Mouse (Mus musculus) C2C12 (cell line): ENCODE results near the gene Sympk. TPM values are rescaled to one million over a fixed set of nuclear protein-coding genes. Genes with fewer than 3 reads are reported as not detected.

Experiments
- H3K27me3 ChIP-seq: one replicate; pipeline ENCODE4 v1.6.1; 2011; ENCODE audit not compliant: control insufficient read depth, insufficient read depth, insufficient read length
- H3K36me3 ChIP-seq: one replicate; pipeline ENCODE4 v1.6.1; 2011; ENCODE audit not compliant: control insufficient read depth, insufficient read depth
- H3K4me3 ChIP-seq: one replicate; pipeline ENCODE4 v1.5.1; 2011; ENCODE audit warnings: mild to moderate bottlenecking, control low read depth; ENCODE audit not compliant: poor library complexity, insufficient read depth, severe bottlenecking
- H3K79me2 ChIP-seq: one replicate; pipeline ENCODE4 v1.6.1; 2011; ENCODE audit not compliant: control insufficient read depth, insufficient read depth
- H3K79me3 ChIP-seq: one replicate; pipeline ENCODE4 v1.6.1; 2011; ENCODE audit warnings: low read depth, control low read depth
- H3ac ChIP-seq: one replicate; pipeline ENCODE3; 2011; ENCODE audit warnings: low read depth; ENCODE audit not compliant: control insufficient read depth, insufficient read length
- CEBPB ChIP-seq: IDR thresholded peaks from one replicate; pipeline ENCODE4 v1.6.1; 2011; ENCODE audit warnings: low read depth, mild to moderate bottlenecking, control low read depth, moderate library complexity
- CTCF ChIP-seq: IDR thresholded peaks from one replicate; pipeline ENCODE4 v1.5.1; 2011; ENCODE audit not compliant: control insufficient read depth, insufficient read depth, insufficient read length
- FOSL1 ChIP-seq: IDR thresholded peaks from one replicate; pipeline ENCODE4 v1.8.0; 2011; ENCODE audit warnings: mild to moderate bottlenecking, low read length; ENCODE audit not compliant: poor library complexity, insufficient read depth, severe bottlenecking
- MAX ChIP-seq: IDR thresholded peaks from one replicate; pipeline ENCODE4 v1.6.1; 2011; ENCODE audit warnings: mild to moderate bottlenecking, control low read depth
- MYOD1 ChIP-seq: IDR thresholded peaks from one replicate; pipeline ENCODE4 v1.6.1; 2011; ENCODE audit warnings: low read depth; ENCODE audit not compliant: control insufficient read depth, insufficient read length
- MYOG ChIP-seq: IDR thresholded peaks from one replicate; pipeline ENCODE4 v1.6.1; 2011; ENCODE audit not compliant: control insufficient read depth, insufficient read length; ENCODE audit errors: extremely low read depth
- USF1 ChIP-seq: IDR thresholded peaks from one replicate; pipeline ENCODE4 v1.6.1; 2011; ENCODE audit warnings: low read depth, mild to moderate bottlenecking, control low read depth, moderate library complexity
- polyA plus RNA-seq: library from polyadenylated mRNA; unstranded; fragments of >200 nt; fragmentation: generic; extraction: Trizol; gene quantifications from one replicate; pipeline ENCODE4 v1.2.1, GENCODE M21; 2012; ENCODE audit warnings: missing spikeins

Sympk gene
- polyA plus RNA-seq, 1 experiment = 84.8 TPM

- Histone ChIP-seq H3K27me3 (no peaks in the 10 kb centered on the region), H3K4me3 (peak overlapping the region; percentile 29), H3K79me3 (no peaks in the 10 kb centered on the region), H3K79me2 (no peaks in the 10 kb centered on the region), H3K36me3 (peaks cover 9% of the 10 kb centered on the region), H3ac (no peak overlapping the region)
- TF ChIP-seq USF1 (no peak), MAX (peak; percentile 73)
These were observed 71.6 kb downstream of the Sympk start for GRCm38 (mm10) chr7:19095751-19096110.

- Histone ChIP-seq H3K27me3 (no peaks in the 10 kb centered on the region), H3K79me3 (no peaks in the 10 kb centered on the region), H3K79me2 (no peaks in the 10 kb centered on the region), H3ac (no peak overlapping the region), H3K36me3 (peaks cover 5% of the 10 kb centered on the region), H3K4me3 (no peak overlapping the region)
- TF ChIP-seq MAX (no peak), MYOG (no peak), USF1 (no peak), CEBPB (no peak), CTCF (no peak), FOSL1 (no peak), MYOD1 (no peak)
These were observed 72.3 kb downstream of the Sympk start for GRCm38 (mm10) chr7:19096421-19096976.

- Histone ChIP-seq H3ac (no peak overlapping the region), H3K79me3 (no peaks in the 10 kb centered on the region), H3K4me3 (no peak overlapping the region), H3K36me3 (peaks cover 5% of the 10 kb centered on the region), H3K27me3 (no peaks in the 10 kb centered on the region), H3K79me2 (no peaks in the 10 kb centered on the region)
- no peak for TF ChIP-seq MYOG
- no peak for TF ChIP-seq MYOD1
- no peak for TF ChIP-seq FOSL1
- TF ChIP-seq CTCF = no peak
- TF ChIP-seq USF1 = no peak
- no peak for TF ChIP-seq MAX
- TF ChIP-seq CEBPB = no peak
These were observed 73.0 kb downstream of the Sympk start for GRCm38 (mm10) chr7:19097217-19097616.

- H3K79me3 ChIP-seq = no peaks in the 10 kb centered on the region
- peaks cover 5% of the 10 kb centered on the region for H3K36me3 ChIP-seq
- no peak for TF ChIP-seq USF1
- TF ChIP-seq MAX = no peak
- TF ChIP-seq MYOD1 = no peak
- TF ChIP-seq CTCF = no peak
- no peak for TF ChIP-seq FOSL1
- no peak for TF ChIP-seq MYOG
- no peak for TF ChIP-seq CEBPB
- H3K79me2 ChIP-seq = no peaks in the 10 kb centered on the region
- no peaks in the 10 kb centered on the region for H3K27me3 ChIP-seq
- no peak overlapping the region for H3K4me3 ChIP-seq
- H3ac ChIP-seq = no peak overlapping the region
These were observed 73.7 kb downstream of the Sympk start for GRCm38 (mm10) chr7:19097863-19098262.

- Histone ChIP-seq H3K36me3 (no peaks in the 10 kb centered on the region), H3ac (no peak overlapping the region), H3K79me3 (no peaks in the 10 kb centered on the region), H3K27me3 (no peaks in the 10 kb centered on the region), H3K79me2 (no peaks in the 10 kb centered on the region), H3K4me3 (no peak overlapping the region)
- TF ChIP-seq FOSL1 (no peak), MYOD1 (no peak), CTCF (no peak), CEBPB (no peak), USF1 (no peak), MAX (no peak), MYOG (no peak)
These were observed 74.6 kb downstream of the Sympk start for GRCm38 (mm10) chr7:19098811-19099210.

GRCm38 (mm10) chr7:19100290-19100689 is 76.1 kb downstream of the Sympk start:
- Histone ChIP-seq H3ac (no peak overlapping the region), H3K27me3 (peaks cover 4% of the 10 kb centered on the region), H3K79me2 (no peaks in the 10 kb centered on the region), H3K36me3 (no peaks in the 10 kb centered on the region), H3K4me3 (no peak overlapping the region), H3K79me3 (no peaks in the 10 kb centered on the region)
- TF ChIP-seq MYOD1 = no peak
- no peak for TF ChIP-seq USF1
- no peak for TF ChIP-seq CEBPB
- TF ChIP-seq MYOG = no peak
- TF ChIP-seq FOSL1 = no peak
- TF ChIP-seq CTCF = no peak
- no peak for TF ChIP-seq MAX
